Mouse (Mus musculus): ENCODE results near the gene Cap2. TPM values are rescaled to one million over a fixed set of nuclear protein-coding genes. Genes with fewer than 3 reads are reported as not detected.

Cap2 gene
- polyA plus RNA-seq, 1 experiment = 0.16 TPM

DNA sequence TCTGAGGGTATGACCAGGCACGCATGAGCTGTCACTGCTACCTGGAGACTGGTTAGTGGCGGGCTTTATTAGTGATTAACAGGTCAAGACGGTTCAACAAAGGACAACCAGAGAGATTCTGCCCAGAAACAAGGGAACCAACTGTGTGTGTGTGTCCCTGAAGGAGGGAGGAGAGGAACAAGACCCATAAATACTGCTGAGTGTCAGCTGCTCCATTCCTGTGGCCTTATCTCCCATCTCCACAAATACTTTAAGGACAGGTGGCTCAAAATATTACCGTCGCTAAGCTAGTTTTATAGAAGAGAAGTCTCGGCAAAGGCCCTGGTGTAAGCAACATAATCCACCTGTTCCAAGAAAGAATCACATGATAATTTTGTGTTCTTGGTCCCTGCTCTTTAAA is 127.7 kb downstream of the Cap2 start:
- Histone ChIP-seq H3K36me3 (ENCODE audit: control insufficient read depth, insufficient read depth) (no peaks in the 10 kb centered on the region), H3K79me2 (ENCODE audit: control insufficient read depth, insufficient read depth) (no peaks in the 10 kb centered on the region), H3ac (ENCODE audit: control insufficient read depth, insufficient read length, low read depth) (no peak overlapping the region), H3K79me3 (ENCODE audit: low read depth) (no peaks in the 10 kb centered on the region), H3K27me3 (ENCODE audit: control insufficient read depth, insufficient read depth, insufficient read length) (no peaks in the 10 kb centered on the region), H3K4me3 (ENCODE audit: insufficient read depth, poor library complexity, severe bottlenecking) (no peak overlapping the region)
- TF ChIP-seq MYOD1 (IDR thresholded peaks at IDR 0.05; ENCODE audit: control insufficient read depth, insufficient read length, low read depth) (no peak), MYOG (IDR thresholded peaks at IDR 0.05; ENCODE audit: control insufficient read depth, extremely low read depth, insufficient read length) (no peak), USF1 (IDR thresholded peaks at IDR 0.05; ENCODE audit: low read depth) (no peak), CTCF (IDR thresholded peaks at IDR 0.05; ENCODE audit: control insufficient read depth, insufficient read depth, insufficient read length) (no peak), CEBPB (IDR thresholded peaks at IDR 0.05; ENCODE audit: low read depth) (no peak), MAX (IDR thresholded peaks at IDR 0.05) (no peak), FOSL1 (IDR thresholded peaks at IDR 0.05; ENCODE audit: insufficient read depth, low read length, poor library complexity, severe bottlenecking) (no peak)

DNA sequence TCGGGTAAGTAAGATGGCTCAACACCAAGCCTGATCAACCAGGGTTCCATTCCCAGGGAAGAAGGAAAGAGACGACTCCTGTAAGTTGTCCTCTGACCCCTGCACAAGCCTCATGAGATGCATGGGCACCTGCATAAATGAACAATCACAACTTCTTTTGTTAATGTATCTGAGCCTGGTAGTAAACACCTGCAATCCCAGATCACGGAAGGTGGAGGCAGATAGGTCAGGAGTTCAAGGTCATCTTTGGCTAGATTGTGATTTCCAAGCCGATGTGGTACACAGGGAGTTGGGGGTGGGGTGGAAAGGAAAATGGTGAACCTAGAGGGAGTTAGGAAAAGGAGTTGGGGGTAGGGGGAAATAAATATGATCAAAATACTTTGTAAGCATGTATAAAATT is 131.1 kb downstream of the Cap2 start:
- Histone ChIP-seq H3K27me3 (ENCODE audit: control insufficient read depth, insufficient read depth, insufficient read length) (no peaks in the 10 kb centered on the region), H3K79me3 (ENCODE audit: low read depth) (no peaks in the 10 kb centered on the region), H3ac (ENCODE audit: control insufficient read depth, insufficient read length, low read depth) (no peak overlapping the region), H3K36me3 (ENCODE audit: control insufficient read depth, insufficient read depth) (no peaks in the 10 kb centered on the region), H3K79me2 (ENCODE audit: control insufficient read depth, insufficient read depth) (no peaks in the 10 kb centered on the region), H3K4me3 (ENCODE audit: insufficient read depth, poor library complexity, severe bottlenecking) (no peak overlapping the region)
- TF ChIP-seq FOSL1 (IDR thresholded peaks at IDR 0.05; ENCODE audit: insufficient read depth, low read length, poor library complexity, severe bottlenecking) (no peak), USF1 (IDR thresholded peaks at IDR 0.05; ENCODE audit: low read depth) (no peak), CEBPB (IDR thresholded peaks at IDR 0.05; ENCODE audit: low read depth) (no peak), CTCF (IDR thresholded peaks at IDR 0.05; ENCODE audit: control insufficient read depth, insufficient read depth, insufficient read length) (no peak), MYOD1 (IDR thresholded peaks at IDR 0.05; ENCODE audit: control insufficient read depth, insufficient read length, low read depth) (no peak), MYOG (IDR thresholded peaks at IDR 0.05; ENCODE audit: control insufficient read depth, extremely low read depth, insufficient read length) (no peak), MAX (IDR thresholded peaks at IDR 0.05) (no peak)

DNA sequence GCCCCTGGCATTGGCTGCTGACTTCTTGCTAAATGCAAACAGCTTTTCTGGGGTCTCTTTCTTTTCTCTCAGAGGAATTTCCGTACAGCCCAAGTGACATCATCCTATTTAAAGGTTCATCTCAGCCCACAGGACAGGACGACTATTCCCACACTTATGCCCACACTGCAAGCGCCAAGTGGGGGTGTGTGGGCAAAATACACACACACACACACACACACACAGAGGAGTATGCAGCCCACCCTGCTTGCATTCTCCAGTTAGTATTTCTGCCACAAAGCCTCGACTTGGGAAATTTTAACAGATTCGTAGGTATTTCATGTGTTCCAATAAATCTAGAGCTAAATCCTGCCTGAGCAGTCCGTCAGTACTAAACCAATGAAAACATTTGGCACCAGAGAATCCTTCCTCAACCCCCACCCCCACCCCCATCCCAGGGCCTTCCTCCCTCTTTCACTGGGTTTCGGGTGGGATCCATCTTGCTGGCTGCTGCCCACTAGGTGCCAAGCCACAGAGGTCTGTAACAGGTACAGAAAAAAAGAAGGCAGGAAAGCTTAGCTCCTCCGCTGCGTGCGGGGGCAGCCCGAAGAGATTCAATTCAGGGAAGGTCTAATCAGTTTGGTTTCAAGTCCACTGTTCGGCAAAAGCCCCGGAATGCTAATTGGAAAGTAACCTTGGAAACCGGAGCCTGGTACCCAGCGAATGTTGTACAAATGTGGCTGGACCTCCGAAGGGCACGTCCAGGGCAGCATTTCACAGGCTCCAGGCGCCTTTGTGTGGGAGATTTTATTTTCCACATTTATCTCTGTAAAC is 131.9 kb downstream of the Cap2 start:
- H3K27me3 ChIP-seq (ENCODE audit: control insufficient read depth, insufficient read depth, insufficient read length) = no peaks in the 10 kb centered on the region
- no peak overlapping the region for H3ac ChIP-seq (ENCODE audit: control insufficient read depth, insufficient read length, low read depth)
- H3K79me2 ChIP-seq (ENCODE audit: control insufficient read depth, insufficient read depth) = no peaks in the 10 kb centered on the region
- no peak overlapping the region for H3K4me3 ChIP-seq (ENCODE audit: insufficient read depth, poor library complexity, severe bottlenecking)
- H3K79me3 ChIP-seq (ENCODE audit: low read depth) = no peaks in the 10 kb centered on the region
- H3K36me3 ChIP-seq (ENCODE audit: control insufficient read depth, insufficient read depth) = no peaks in the 10 kb centered on the region
- TF ChIP-seq CEBPB (IDR thresholded peaks at IDR 0.05; ENCODE audit: low read depth) (no peak), MAX (IDR thresholded peaks at IDR 0.05) (no peak), FOSL1 (IDR thresholded peaks at IDR 0.05; ENCODE audit: insufficient read depth, low read length, poor library complexity, severe bottlenecking) (no peak), MYOG (IDR thresholded peaks at IDR 0.05; ENCODE audit: control insufficient read depth, extremely low read depth, insufficient read length) (no peak), CTCF (IDR thresholded peaks at IDR 0.05; ENCODE audit: control insufficient read depth, insufficient read depth, insufficient read length) (no peak), MYOD1 (IDR thresholded peaks at IDR 0.05; ENCODE audit: control insufficient read depth, insufficient read length, low read depth) (no peak), USF1 (IDR thresholded peaks at IDR 0.05; ENCODE audit: low read depth) (no peak)

DNA sequence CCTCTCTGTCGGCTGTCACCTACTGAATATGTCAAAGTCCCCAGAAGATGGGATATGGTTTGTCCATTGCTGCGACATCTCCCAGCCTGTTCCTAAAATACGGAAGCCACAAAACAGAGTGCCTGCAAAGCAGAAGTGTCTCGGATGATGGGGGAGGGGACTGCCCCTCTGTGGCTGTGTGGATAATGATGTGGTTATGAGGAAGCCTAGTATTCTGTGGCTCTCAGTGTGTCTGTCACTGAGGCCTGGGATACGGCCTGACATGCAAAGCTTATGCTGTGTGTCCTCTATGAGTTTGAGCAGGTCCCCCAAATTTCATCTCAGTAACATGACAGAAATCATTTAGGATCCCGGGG is 132.5 kb downstream of the Cap2 start:
- TF ChIP-seq MAX (IDR thresholded peaks at IDR 0.05) (no peak), CEBPB (IDR thresholded peaks at IDR 0.05; ENCODE audit: low read depth) (no peak), FOSL1 (IDR thresholded peaks at IDR 0.05; ENCODE audit: insufficient read depth, low read length, poor library complexity, severe bottlenecking) (no peak), USF1 (IDR thresholded peaks at IDR 0.05; ENCODE audit: low read depth) (no peak)
- Histone ChIP-seq H3K79me2 (ENCODE audit: control insufficient read depth, insufficient read depth) (no peaks in the 10 kb centered on the region), H3K27me3 (ENCODE audit: control insufficient read depth, insufficient read depth, insufficient read length) (no peaks in the 10 kb centered on the region), H3K4me3 (ENCODE audit: insufficient read depth, poor library complexity, severe bottlenecking) (no peak overlapping the region), H3K79me3 (ENCODE audit: low read depth) (no peaks in the 10 kb centered on the region), H3ac (ENCODE audit: control insufficient read depth, insufficient read length, low read depth) (no peak overlapping the region), H3K36me3 (ENCODE audit: control insufficient read depth, insufficient read depth) (no peaks in the 10 kb centered on the region)

DNA sequence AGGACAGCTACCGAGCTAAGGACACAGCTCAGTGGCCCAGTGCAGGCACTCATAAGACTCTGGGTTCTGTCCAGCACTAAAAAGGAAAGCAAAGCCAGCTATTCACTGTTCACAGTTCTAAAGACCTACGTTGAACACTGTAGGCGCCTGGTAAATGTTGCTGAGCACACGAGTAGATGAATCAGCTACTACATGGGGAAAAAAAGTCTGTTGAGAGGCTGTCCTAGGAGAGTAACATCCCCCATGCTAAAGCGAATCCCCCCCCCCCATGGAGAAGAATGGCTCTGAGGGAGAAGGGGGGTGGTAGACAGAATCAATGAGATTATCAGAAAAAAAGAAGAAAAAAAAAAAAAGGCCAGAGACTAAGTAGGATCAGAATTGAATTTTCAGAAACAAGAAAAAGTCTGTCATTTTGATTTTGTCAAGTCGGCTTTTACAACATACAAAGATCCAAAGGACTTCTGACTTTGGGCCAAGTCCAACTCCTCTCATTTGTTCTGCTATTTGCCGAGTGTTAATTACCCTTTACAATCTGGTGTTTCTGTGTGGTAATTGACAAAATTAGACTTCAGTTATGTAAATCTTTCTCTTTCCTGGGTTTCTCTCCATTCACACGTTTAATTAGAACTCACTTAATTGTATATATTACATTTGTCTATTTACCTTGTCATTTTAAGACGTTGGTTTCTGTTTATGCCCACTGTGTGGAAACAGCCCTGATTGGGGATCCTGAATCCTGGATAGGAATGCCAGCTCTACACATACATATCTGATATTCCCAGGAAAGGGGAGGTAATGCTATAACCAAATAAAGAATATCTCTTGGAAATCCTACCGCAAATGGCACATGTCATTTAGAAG is 139.2 kb downstream of the Cap2 start:
- H3K79me2 ChIP-seq (ENCODE audit: control insufficient read depth, insufficient read depth) = no peaks in the 10 kb centered on the region
- no peaks in the 10 kb centered on the region for H3K36me3 ChIP-seq (ENCODE audit: control insufficient read depth, insufficient read depth)
- no peaks in the 10 kb centered on the region for H3K27me3 ChIP-seq (ENCODE audit: control insufficient read depth, insufficient read depth, insufficient read length)
- H3K79me3 ChIP-seq (ENCODE audit: low read depth) = no peaks in the 10 kb centered on the region
- TF ChIP-seq FOSL1 (IDR thresholded peaks at IDR 0.05; ENCODE audit: insufficient read depth, low read length, poor library complexity, severe bottlenecking) (no peak), USF1 (IDR thresholded peaks at IDR 0.05; ENCODE audit: low read depth) (no peak), MYOG (IDR thresholded peaks at IDR 0.05; ENCODE audit: control insufficient read depth, extremely low read depth, insufficient read length) (no peak), MAX (IDR thresholded peaks at IDR 0.05) (no peak), CTCF (IDR thresholded peaks at IDR 0.05; ENCODE audit: control insufficient read depth, insufficient read depth, insufficient read length) (no peak), CEBPB (IDR thresholded peaks at IDR 0.05; ENCODE audit: low read depth) (no peak), MYOD1 (IDR thresholded peaks at IDR 0.05; ENCODE audit: control insufficient read depth, insufficient read length, low read depth) (no peak)
- no peak overlapping the region for H3K4me3 ChIP-seq (ENCODE audit: insufficient read depth, poor library complexity, severe bottlenecking)
- no peak overlapping the region for H3ac ChIP-seq (ENCODE audit: control insufficient read depth, insufficient read length, low read depth)

Data from C2C12 (cell line).